Mouse (Mus musculus): ENCODE results near the gene Prpf4b. TPM values are rescaled to one million over a fixed set of nuclear protein-coding genes. Genes with fewer than 3 reads are reported as not detected.

Prpf4b gene
- 48.5 and 60.3 TPM in 2 replicates for total RNA-seq (2023)

DNA sequence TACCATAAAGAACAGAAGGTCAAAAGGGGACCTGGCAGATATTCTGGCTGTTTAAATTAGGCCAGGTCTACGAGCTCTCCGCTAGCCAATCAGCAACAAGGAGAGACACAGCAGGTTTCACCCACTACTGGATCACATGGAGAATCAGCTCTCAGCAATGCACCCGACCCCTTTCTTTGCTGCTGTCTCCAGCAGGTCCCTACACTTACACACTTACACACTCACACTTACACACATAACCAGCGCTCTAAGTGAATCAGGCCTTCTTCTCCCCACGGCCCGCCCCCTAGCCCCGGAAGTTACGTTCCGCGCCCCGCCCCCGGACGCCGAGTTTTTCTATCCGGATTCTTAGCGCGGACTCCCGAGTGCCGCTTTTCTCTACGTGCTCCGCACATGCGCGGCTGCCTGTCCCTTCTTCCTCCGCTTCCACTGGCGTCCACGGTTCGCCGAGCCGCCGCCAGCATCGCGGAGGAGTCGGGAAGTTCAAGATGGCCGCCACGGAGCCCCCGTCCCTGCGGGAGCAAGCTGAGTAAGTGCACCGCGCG is at the start of gene Prpf4b:
Gene Prpf4b (plus strand): TSS at position 137 of the 545 bp plus-strand sequence.

GRCm38 (mm10) chr13:34924210-34924609 is 49.1 kb downstream of the Prpf4b start, which contains the start of the genes Fam217a and 4933417A18Rik:
TSS of gene Fam217a (minus strand) at chr13:34924310.
TSS of gene 4933417A18Rik (plus strand) at chr13:34924409.

Other genes with a start within 250 kb of the Prpf4b start
- 0.57 TPM in 1 of 2 replicates, not detected in the other for gene Pxdc1, start 221.8 kb upstream of the Prpf4b start, total RNA-seq (2023)
- gene Fam50b, start 140.5 kb upstream of the Prpf4b start, total RNA-seq (2023), result not detected in 2 replicates
- not detected in 2 replicates for gene Fam217a, start 49.0 kb downstream of the Prpf4b start, total RNA-seq (2023)
- not detected in 2 replicates for gene 4933417A18Rik, start 49.1 kb downstream of the Prpf4b start, total RNA-seq (2023)
- not detected in 2 replicates for gene Eci3, start 88.5 kb downstream of the Prpf4b start, total RNA-seq (2023)
- gene Eci2, start 151.8 kb downstream of the Prpf4b start, total RNA-seq (2023), result 17.1 and 18.8 TPM in 2 replicates